Mouse (Mus musculus) mouse trophoblast stem cell (cell line): ENCODE results near the gene Cckbr.
"Not testable (repeated sequence)": the region's sequence is repeated elsewhere in the genome, so short reads cannot be mapped to it uniquely, and the experiment has no call there.

ENCODE experiments used
- in situ Hi-C, 2 experiments: fragments of 300-500 bp; cut with MseI, MboI; formaldehyde crosslinking; loops; 2 replicates in 1 of 2; 3 replicates in 1 of 2; pipeline ENCODE4 v1.15.1; 2025

The Cckbr gene

DNA sequence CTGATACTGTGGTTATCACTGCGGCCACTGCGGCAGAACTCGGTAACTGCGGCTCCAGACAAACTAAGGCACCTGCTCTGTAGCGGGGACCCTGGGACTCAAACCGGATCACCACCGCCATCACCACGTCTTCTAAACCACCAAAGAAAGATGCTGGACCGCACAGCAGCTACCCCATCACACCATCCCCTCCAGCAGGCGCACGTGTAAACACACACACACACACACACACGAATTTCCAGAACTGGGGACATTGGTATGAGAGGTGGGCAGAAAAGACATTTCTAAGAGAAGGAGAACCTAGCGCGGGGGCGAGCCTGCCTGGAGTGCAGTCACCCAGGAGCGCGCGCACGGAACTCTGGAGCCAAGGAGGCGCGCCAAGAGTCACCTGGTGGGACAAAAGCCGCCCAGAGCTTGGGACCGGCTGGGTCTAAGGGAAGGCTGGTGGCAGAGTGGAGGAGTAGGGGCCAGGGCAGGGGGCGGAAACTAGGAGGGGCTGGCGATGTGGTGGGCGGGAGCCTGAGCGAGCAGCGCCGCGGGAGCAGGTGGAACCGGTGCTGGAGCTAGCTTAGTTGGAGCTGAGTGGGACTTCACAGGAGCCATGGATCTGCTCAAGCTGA lies at the start of gene Cckbr:
TSS of gene Cckbr (plus strand) at position 308 of the 620 bp plus-strand sequence.
- in situ Hi-C loops = no loop called here

GRCm38 (mm10) chr7:105380329-105380728 lies 45.2 kb upstream of the Cckbr start:
- in situ Hi-C loops = no loop called here

DNA sequence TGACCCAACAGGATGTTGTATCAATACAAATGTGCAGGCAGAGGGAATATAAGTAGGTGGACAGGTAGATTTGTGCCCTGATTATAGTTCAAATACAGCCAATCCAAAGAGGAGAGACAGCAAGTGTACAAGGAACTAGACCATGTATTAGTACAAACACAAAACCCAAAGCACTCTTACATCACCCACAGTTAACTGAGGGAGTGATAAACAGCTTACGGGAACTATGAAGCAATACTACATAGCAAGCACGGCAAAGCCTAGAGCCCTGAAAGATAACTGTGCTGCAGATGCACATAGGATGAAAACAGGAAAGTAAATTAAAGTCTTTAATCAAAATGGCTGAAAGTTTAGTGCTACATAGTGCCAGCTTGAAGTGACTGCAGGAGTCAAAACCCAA lies 37.8 kb upstream of the Cckbr start:
- in situ Hi-C loops = no loop called here

DNA sequence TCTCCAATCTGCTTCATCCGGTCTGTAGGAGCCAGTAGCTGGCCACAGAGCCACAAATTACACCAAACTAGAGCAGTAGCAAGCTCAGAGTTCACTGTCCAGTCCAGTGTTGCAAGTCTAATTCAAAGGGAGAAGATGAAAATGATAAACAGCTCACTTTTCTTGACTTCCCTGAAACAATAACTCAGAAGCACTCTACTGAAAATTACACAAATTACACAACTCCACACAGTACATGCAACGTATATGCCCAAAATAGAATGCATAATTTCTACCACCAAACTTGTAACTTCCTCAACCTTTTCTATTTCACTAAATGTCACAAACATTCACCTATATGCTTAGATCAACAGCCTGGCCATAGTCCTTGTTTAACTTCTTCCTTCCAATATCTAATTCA lies 35.3 kb upstream of the Cckbr start:
- in situ Hi-C loops = no loop called here

DNA sequence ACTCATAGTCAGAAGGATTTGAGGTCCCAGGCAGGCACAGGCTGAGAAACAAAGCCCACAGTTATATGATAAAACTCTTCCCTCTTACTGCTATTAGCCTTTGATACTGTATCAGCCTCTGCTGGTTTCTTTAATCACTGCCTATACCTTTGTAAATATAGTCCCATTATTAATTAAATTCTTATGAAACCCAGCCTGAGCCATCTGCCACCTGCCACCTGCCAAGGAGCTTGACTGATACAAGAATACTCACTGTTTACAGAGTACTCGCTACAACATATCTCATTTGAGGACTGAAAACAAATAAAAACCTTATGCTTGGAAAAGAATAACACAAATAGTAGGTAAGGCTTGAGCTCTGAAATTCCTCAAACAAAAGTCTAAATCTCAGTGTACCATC lies 30.9 kb upstream of the Cckbr start:
- in situ Hi-C loops = no loop called here

GRCm38 (mm10) chr7:105395131-105395820 lies 30.3 kb upstream of the Cckbr start:
- in situ Hi-C loops = no loop called here

DNA sequence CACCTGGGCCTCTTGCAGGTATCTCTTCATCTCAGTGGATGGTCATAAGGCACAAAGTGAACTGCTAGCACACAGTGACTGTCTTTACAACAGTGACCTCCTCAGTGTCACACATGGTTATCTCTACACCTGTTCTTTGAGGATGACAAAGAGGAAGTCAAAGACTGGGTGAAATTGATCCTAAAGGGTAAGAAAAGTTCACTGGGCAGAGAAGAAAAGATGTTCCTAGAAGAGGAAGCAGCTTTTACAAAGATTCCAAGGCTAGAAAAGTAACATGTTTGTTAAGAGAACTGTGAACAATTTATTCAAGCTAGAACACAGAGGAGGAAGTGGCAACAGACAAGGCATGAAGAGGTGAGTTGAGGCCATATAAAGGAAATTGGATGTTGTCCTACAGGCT lies 29.4 kb upstream of the Cckbr start:
- in situ Hi-C loops = no loop called here

GRCm38 (mm10) chr7:105399058-105399934 lies 26.2 kb upstream of the Cckbr start:
- in situ Hi-C loops = no loop called here

- in situ Hi-C loops = loop anchor here (10.0 kb wide), 2 partner anchors 115 to 215 kb away; no protein-coding TSS in a partner anchor
Observed at GRCm38 (mm10) chr7:105399935-105400624, 25.5 kb upstream of the Cckbr start, which contains the start of gene Fam160a2. Gene Fam160a2 (minus strand): TSS chr7:105400054.

GRCm38 (mm10) chr7:105404268-105404667 lies 21.3 kb upstream of the Cckbr start, which contains the start of gene Cnga4:
Gene Cnga4 (plus strand): TSS chr7:105404568.
- in situ Hi-C loops = loop anchor here (10.0 kb wide), 2 partner anchors 111 to 211 kb away; no protein-coding TSS in a partner anchor

- in situ Hi-C loops = loop anchor here (5.0 to 10.0 kb wide), 4 partner anchors 66 to 208 kb away; no protein-coding TSS in a partner anchor
Observed at GRCm38 (mm10) chr7:105406322-105406721, 19.2 kb upstream of the Cckbr start.

DNA sequence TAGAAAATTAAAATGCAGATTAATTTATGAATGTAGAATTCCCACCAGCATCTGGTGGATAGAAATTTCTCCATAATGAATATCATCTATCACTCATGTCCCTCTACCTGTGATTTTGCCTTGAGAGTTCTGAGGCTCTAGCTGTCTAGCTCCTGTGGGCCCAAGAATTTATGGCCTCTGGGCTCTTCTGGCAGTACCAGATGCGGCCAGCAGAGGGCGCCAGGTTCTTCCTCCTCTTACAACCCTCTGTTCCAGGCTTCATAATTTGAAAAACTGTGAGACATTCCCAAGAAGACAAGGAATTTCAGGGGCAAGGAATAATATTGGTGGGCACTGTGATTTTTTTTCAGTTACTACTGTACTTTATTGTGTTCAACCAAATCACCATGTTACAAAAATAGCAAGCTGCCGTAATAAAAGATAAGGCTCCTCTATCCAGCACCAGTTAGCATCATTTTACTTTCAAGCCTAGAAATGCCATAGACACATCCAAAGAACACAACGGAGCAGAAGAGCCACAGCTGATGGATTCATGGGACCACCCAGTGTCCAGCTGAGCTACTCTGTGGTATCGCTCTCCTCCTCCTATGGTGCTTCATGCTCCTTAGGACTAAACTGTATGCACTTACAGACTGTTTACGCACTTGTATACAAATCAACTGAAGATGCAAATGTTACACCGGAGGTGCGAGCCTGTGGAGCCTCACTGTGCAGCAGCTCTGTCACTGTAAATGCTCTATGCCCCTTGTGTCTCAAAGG lies 13.5 kb upstream of the Cckbr start:
- in situ Hi-C loops = not testable (repeated sequence)

DNA sequence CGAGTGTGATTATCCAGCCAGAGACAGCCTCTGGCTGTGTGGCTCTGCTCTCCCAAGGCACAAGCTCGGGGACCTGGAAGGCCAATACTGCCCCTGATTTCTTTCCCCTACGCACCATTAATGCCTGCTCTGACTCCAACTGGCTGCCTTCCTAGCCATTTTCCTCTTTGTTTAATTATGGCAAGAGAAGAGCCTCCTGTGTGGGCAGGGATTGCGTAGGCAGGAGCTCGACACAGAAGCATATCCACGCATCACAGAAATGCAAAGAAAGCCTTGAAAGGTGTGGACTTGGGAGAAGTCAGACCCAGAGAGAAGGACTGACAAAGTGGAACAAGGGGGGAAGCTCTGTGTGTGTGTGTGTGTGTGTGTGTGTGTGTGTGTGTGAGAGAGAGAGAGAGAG lies 11.1 kb upstream of the Cckbr start:
- in situ Hi-C loops = no loop called here

- in situ Hi-C loops = loop anchor here in 1 of 2 experiments (5.0 kb wide), 1 partner anchor 56 kb away; no protein-coding TSS in a partner anchor
Observed at GRCm38 (mm10) chr7:105416529-105416928, 9.0 kb upstream of the Cckbr start.

DNA sequence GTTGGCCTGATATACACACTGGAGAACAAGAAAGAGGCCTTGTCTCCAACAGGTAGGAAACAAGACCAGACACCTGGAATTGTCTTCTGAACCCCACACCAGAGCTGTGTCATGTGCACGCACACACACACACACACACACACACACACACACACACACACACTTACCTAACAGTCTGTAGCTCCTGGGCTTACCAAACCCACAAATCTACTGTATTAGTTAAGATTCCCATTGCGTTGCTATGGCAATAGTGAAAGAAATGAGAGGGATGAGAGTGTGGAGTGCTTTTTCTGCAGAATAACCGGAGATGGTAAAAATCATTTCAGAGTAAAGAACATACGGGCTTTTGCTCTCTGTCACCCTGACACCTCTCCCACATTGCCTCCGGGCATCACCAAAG lies 7.4 kb upstream of the Cckbr start:
- in situ Hi-C loops = loop anchor here in 1 of 2 experiments (5.0 kb wide), 1 partner anchor 54 kb away; no protein-coding TSS in a partner anchor

DNA sequence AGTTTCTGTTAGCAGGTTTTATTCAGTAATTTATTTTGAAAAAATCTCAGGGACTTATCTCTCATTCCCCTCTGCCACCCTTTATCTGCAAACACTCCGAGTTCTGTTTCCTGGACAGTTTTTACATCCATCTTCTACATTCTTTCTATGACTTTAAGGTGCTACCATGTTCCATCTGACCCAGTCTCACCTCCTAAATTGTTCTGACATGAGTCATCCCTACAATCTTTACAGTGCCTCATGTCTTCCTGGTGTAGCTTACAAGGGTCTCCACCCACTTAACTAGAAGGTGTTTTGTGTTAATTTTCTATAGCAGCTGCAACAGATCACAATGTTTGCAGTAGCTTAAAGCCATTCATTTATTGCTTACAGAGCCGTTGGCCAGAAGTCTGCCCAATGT lies 4.6 kb upstream of the Cckbr start:
- in situ Hi-C loops = no loop called here

DNA sequence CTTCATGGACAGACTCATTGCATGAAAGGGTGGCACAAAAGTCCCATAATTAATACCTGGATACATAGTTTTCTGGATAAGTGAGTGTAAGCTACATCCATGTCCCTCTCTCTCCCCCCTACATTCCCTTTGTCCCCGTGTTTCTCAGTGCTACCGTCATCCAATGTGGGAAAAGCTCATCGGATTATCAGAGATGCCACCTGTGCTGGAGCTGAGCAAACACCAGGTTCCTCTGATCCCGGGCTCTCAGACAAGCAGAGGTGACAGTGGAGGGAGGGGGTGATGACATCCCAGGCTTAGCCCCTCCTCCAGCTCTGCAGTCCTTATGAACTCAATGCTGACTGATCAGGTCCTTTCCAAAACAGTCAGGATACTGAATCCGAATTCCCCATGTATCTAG lies 1.2 kb upstream of the Cckbr start:
- in situ Hi-C loops = no loop called here

DNA sequence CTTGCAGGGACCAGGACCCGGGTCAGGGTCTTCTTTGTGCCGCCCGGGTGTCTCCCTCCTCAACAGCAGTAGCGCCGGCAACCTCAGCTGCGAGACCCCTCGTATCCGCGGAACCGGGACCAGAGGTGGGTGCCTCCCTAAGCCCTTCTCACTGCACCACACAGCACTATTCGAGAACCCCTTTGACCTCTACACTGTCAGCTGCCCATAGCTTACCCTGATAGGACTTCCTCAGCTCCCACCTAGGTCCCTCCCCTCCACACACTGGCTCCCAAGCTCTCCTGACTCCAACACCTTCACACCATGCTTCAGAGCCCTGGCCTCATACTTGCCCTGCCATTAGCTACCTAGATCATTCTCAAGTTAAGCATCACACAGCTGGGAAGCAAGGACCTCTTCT lies 520 bp downstream of the Cckbr start:
- in situ Hi-C loops = no loop called here

- in situ Hi-C loops = no loop called here
Observed at GRCm38 (mm10) chr7:105432058-105432457, 6.5 kb downstream of the Cckbr start.

- in situ Hi-C loops = no loop called here
Observed at GRCm38 (mm10) chr7:105433859-105434258, 8.3 kb downstream of the Cckbr start.

DNA sequence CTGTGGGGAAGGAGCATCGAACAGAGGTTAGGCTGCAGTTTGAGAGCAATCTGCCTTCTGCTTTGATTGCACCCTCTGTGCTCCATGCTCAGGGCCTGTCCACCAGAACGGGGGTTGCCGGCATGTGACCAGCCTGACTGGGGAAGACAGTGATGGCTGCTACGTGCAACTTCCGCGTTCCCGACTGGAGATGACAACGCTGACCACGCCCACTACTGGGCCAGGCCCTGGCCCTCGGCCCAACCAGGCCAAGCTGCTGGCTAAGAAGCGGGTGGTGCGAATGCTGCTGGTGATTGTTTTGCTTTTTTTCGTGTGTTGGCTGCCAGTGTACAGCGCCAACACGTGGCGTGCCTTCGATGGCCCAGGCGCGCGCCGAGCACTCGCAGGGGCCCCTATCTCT lies 9.3 kb downstream of the Cckbr start:
- in situ Hi-C loops = no loop called here
